Mouse (Mus musculus) liver, adult 10 weeks (tissue): Measurements from ENCODE around the gene Hepacam. TPM values are rescaled to one million over a fixed set of nuclear protein-coding genes. Genes with fewer than 3 reads are reported as not detected.

Source experiments
- polyA plus RNA-seq: library from polyadenylated mRNA; stranded (reverse); fragments of 350-450 nt; fragmentation: Illumina TruSeq; extraction: RNeasy Lipid Tissue Mini Kit (QIAGEN cat#74804); gene quantifications from one replicate; pipeline ENCODE4 v1.2.3, GENCODE M21; 2014; ENCODE audit warnings: low read depth, low replicate concordance

Gene Hepacam
- not detected for polyA plus RNA-seq

GRCm38 (mm10) chr9:37367301-37368080 is at the start of gene Hepacam:
TSS of gene Hepacam (plus strand) at chr9:37367351.

GRCm38 (mm10) chr9:37347988-37348642 is 19.0 kb upstream of the Hepacam start, which contains the start of gene Ccdc15:
TSS of gene Ccdc15 (minus strand) at chr9:37348432.

GRCm38 (mm10) chr9:37401802-37402201 is 34.7 kb downstream of the Hepacam start, which contains the start of gene Robo4:
TSS of gene Robo4 (plus strand) at chr9:37401897.

GRCm38 (mm10) chr9:37432720-37433421 is 65.7 kb downstream of the Hepacam start, which contains the start of gene Robo3:
TSS of gene Robo3 (minus strand) at chr9:37433246.

Other genes starting within 250 kb of the Hepacam start
- 0.16 TPM for gene Pknox2, start 219.9 kb upstream of the Hepacam start, polyA plus RNA-seq
- gene Tmem218, start 159.1 kb upstream of the Hepacam start, polyA plus RNA-seq = 3.5 TPM
- 1.5 TPM for gene Slc37a2, start 111.6 kb upstream of the Hepacam start, polyA plus RNA-seq
- gene Ccdc15, start 18.9 kb upstream of the Hepacam start, polyA plus RNA-seq = 1.3 TPM
- gene Robo4, start 34.5 kb downstream of the Hepacam start, polyA plus RNA-seq = 0.90 TPM
- not detected for gene Robo3, start 65.9 kb downstream of the Hepacam start, polyA plus RNA-seq
- gene Msantd2, start 122.0 kb downstream of the Hepacam start, polyA plus RNA-seq = 17.9 TPM
- 3.6 TPM for gene Esam, start 160.7 kb downstream of the Hepacam start, polyA plus RNA-seq
- 0.79 TPM for gene Vsig2, start 171.9 kb downstream of the Hepacam start, polyA plus RNA-seq
- gene Nrgn, start 185.6 kb downstream of the Hepacam start, polyA plus RNA-seq = not detected
- 36.3 TPM for gene Siae, start 188.3 kb downstream of the Hepacam start, polyA plus RNA-seq
- 1.6 TPM for gene Spa17, start 246.4 kb downstream of the Hepacam start, polyA plus RNA-seq